Mouse (Mus musculus) bone marrow macrophage, adult 2 months (primary cell): ENCODE data around the gene Ankrd6.

Source experiments
- CTCF ChIP-seq: IDR thresholded peaks from 2 replicates; pipeline ENCODE4 v1.5.1; 2012; ENCODE audit warnings: low read depth, mild to moderate bottlenecking, low read length, moderate library complexity
- POLR2A ChIP-seq: IDR thresholded peaks from 2 replicates; pipeline ENCODE4 v1.6.1; 2012; ENCODE audit warnings: mild to moderate bottlenecking, low read depth, low read length, borderline replicate concordance

DNA sequence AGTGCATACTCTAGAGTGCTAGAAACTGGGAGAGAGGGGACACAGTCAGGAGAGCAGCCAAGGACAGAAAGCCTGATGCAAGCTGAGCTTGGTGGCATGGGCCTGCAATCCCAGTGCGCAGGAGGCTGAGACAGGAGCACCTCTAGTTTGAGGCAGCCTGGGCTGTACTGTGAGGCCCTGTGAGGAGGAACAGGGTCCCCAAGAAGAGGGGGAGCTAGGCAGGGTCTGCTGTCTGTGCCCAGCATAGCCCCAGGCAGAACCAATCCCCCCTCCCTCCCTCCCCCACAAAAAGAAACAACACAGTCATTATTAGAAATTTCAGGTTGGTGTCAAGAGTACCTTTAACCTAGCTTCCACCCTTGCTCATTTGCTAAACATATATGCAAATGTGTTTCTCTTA lies 27.8 kb downstream of the Ankrd6 start:
- TF ChIP-seq CTCF (no peak), POLR2A (no peak)
